ENCODE assay signal across 10 mouse cellular contexts in the genomic region with DNA sequence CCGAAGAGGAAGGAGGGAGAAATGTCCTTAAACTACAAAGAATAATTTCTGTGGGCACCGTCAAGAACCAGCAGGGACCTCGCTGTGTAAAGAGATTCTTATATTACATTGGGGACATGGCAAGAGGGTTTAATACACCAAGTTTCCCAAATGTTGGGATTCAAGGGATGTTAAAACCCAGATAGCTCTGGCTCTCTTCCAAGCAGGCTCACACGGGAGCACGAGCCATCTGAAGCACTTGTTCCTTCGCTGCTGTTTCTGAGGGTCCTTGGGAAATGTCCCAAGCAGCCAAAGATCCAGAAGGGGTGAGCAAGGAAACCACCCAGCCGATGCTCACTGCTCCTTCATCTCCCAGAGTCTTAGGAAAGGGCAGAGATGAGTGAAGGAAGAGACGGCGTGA.
A peak's percentile ranks its signal among the peaks of the same experiment; 100 is the strongest.
DNase-seq lines count a peak whose midpoint lies in the region; ATAC-seq lines count a peak whose summit lies in the region.
"Had no signal": no experiment of that assay in that cellular context is flagged by ENCODE, and none has a peak within 500 bp of the region (broad histone marks: within the 10 kb centered on the region; RNA-seq: fewer than 3 reads in every experiment).

No protein-coding gene starts in this region.

- H3K4me3 ChIP-seq in hindbrain, embryonic 16.5 days (ENCODE audit: low read length), result no peak overlapping the region
- no peak overlapping the region for H3K4me3 ChIP-seq in hindbrain, embryonic 12.5 days
- H3K4me3 ChIP-seq in midbrain, embryonic 10.5 days, result no peak overlapping the region
- H3K4me3 ChIP-seq in midbrain, embryonic 11.5 days (ENCODE audit: low read depth, low read length), result no peak overlapping the region
- no peak overlapping the region for H3K4me3 ChIP-seq in forebrain, embryonic 16.5 days (replicated peaks; ENCODE audit: low read length)
- no peak overlapping the region for H3K4me3 ChIP-seq in stomach, embryonic 15.5 days (replicated peaks)

- 0 out of 2 replicates have a peak overlapping the region, but pooled peaks have one; percentile 24 for H3K4me2 ChIP-seq in hindbrain, embryonic 16.5 days (ENCODE audit: low read length)
- H3K4me2 ChIP-seq in hindbrain, embryonic 12.5 days (replicated peaks), result no peak overlapping the region
- no peak overlapping the region for H3K4me2 ChIP-seq in midbrain, embryonic 11.5 days
- H3K4me2 ChIP-seq in forebrain, embryonic 16.5 days (ENCODE audit: low read length), result peak overlapping the region; percentile 41; the same call in 1 of the 2 replicates
- H3K4me2 ChIP-seq in stomach, embryonic 15.5 days, result peak overlapping the region; percentile 34

- H3K36me3 ChIP-seq in hindbrain, embryonic 16.5 days (ENCODE audit: control insufficient read depth, insufficient read depth, low read length), result no peaks in the 10 kb centered on the region
- no peaks in the 10 kb centered on the region for H3K36me3 ChIP-seq in hindbrain, embryonic 12.5 days
- no peaks in the 10 kb centered on the region for H3K36me3 ChIP-seq in midbrain, embryonic 10.5 days
- no peaks in the 10 kb centered on the region for H3K36me3 ChIP-seq in midbrain, embryonic 11.5 days (ENCODE audit: control insufficient read depth, insufficient read depth, low read length)
- no peaks in the 10 kb centered on the region for H3K36me3 ChIP-seq in forebrain, embryonic 16.5 days (ENCODE audit: control insufficient read depth, insufficient read depth)
- no peaks in the 10 kb centered on the region for H3K36me3 ChIP-seq in stomach, embryonic 15.5 days

- DNase-seq in midbrain, embryonic 10.5 days (ENCODE audit: low spot score), result no peak
- no peak for DNase-seq in midbrain, embryonic 11.5 days (ENCODE audit: low spot score, missing footprints)
- DNase-seq in adrenal gland, postnatal 10 days, result no peak
- DNase-seq: liver; right cerebral cortex, postnatal 4 days; thymus, adult 18-20 months had no signal

- peaks cover 7% of the 10 kb centered on the region for H3K4me1 ChIP-seq in hindbrain, embryonic 16.5 days (ENCODE audit: control insufficient read depth, insufficient read depth, low read depth, low read length)
- peaks cover 12% of the 10 kb centered on the region for H3K4me1 ChIP-seq in hindbrain, embryonic 12.5 days
- peaks cover 31% of the 10 kb centered on the region for H3K4me1 ChIP-seq in midbrain, embryonic 10.5 days
- H3K4me1 ChIP-seq in midbrain, embryonic 11.5 days (ENCODE audit: control insufficient read depth, insufficient read depth, low read length), result peaks cover 11% of the 10 kb centered on the region
- peaks cover 17% of the 10 kb centered on the region for H3K4me1 ChIP-seq in forebrain, embryonic 16.5 days (replicated peaks; ENCODE audit: control insufficient read depth, insufficient read depth, low read length)
- H3K4me1 ChIP-seq in stomach, embryonic 15.5 days, result peaks cover 15% of the 10 kb centered on the region

- no peak overlapping the region for H3K27ac ChIP-seq in hindbrain, embryonic 16.5 days (ENCODE audit: low read depth, low read length)
- H3K27ac ChIP-seq in hindbrain, embryonic 12.5 days, result no peak overlapping the region
- peak overlapping the region; percentile 9; the same call in 1 of the 2 replicates for H3K27ac ChIP-seq in midbrain, embryonic 10.5 days (replicated peaks)
- H3K27ac ChIP-seq in midbrain, embryonic 11.5 days (ENCODE audit: low read depth, low read length), result no peak overlapping the region
- no peak overlapping the region for H3K27ac ChIP-seq in forebrain, embryonic 16.5 days (ENCODE audit: low read length)
- peak overlapping the region; percentile 38; the same call in 1 of the 2 replicates for H3K27ac ChIP-seq in stomach, embryonic 15.5 days

- no peaks in the 10 kb centered on the region for H3K9me3 ChIP-seq in hindbrain, embryonic 16.5 days (ENCODE audit: control insufficient read depth, low read length)
- H3K9me3 ChIP-seq in hindbrain, embryonic 12.5 days (replicated peaks), result no peaks in the 10 kb centered on the region
- H3K9me3 ChIP-seq in midbrain, embryonic 10.5 days (replicated peaks), result no peaks in the 10 kb centered on the region
- H3K9me3 ChIP-seq in midbrain, embryonic 11.5 days (ENCODE audit: control insufficient read depth, low read length), result no peaks in the 10 kb centered on the region
- H3K9me3 ChIP-seq in forebrain, embryonic 16.5 days (ENCODE audit: control insufficient read depth, low read length), result no peaks in the 10 kb centered on the region
- no peaks in the 10 kb centered on the region for H3K9me3 ChIP-seq in stomach, embryonic 15.5 days

- H3K27me3 ChIP-seq in hindbrain, embryonic 16.5 days (replicated peaks; ENCODE audit: control insufficient read depth, insufficient read depth, low read length), result no peaks in the 10 kb centered on the region
- H3K27me3 ChIP-seq in hindbrain, embryonic 12.5 days, result peaks cover 4% of the 10 kb centered on the region; the same call in 1 of the 2 replicates
- peaks cover 73% of the 10 kb centered on the region for H3K27me3 ChIP-seq in midbrain, embryonic 10.5 days (ENCODE audit: low read depth, poor library complexity, severe bottlenecking)
- H3K27me3 ChIP-seq in midbrain, embryonic 11.5 days (ENCODE audit: control insufficient read depth, insufficient read depth, low read length), result peaks cover 2% of the 10 kb centered on the region
- no peaks in the 10 kb centered on the region for H3K27me3 ChIP-seq in forebrain, embryonic 16.5 days (replicated peaks; ENCODE audit: control insufficient read depth, insufficient read depth, low read length)
- no peaks in the 10 kb centered on the region for H3K27me3 ChIP-seq in stomach, embryonic 15.5 days (replicated peaks)

- WGBS in hindbrain, embryonic 16.5 days, result 59% methylated on average over 9 of the region's 9 CpGs
- 78% methylated on average over 9 of the region's 9 CpGs for WGBS in hindbrain, embryonic 12.5 days
- 84% methylated on average over 9 of the region's 9 CpGs for WGBS in midbrain, embryonic 10.5 days
- WGBS in midbrain, embryonic 11.5 days, result 79% methylated on average over 9 of the region's 9 CpGs
- WGBS in forebrain, embryonic 16.5 days, result 47% methylated on average over 9 of the region's 9 CpGs
- 53% methylated on average over 9 of the region's 9 CpGs for WGBS in stomach, embryonic 15.5 days

- H3K9ac ChIP-seq in hindbrain, embryonic 16.5 days (ENCODE audit: low read depth, low read length), result no peak overlapping the region
- H3K9ac ChIP-seq in hindbrain, embryonic 12.5 days, result no peak overlapping the region
- H3K9ac ChIP-seq in midbrain, embryonic 11.5 days (ENCODE audit: low read length), result no peak overlapping the region
- no peak overlapping the region; the same call in 1 of the 2 replicates for H3K9ac ChIP-seq in forebrain, embryonic 16.5 days (replicated peaks; ENCODE audit: low read depth, low read length)
- no peak overlapping the region for H3K9ac ChIP-seq in stomach, embryonic 15.5 days

- no peak for ATAC-seq in hindbrain, embryonic 16.5 days
- ATAC-seq in hindbrain, embryonic 12.5 days (ENCODE audit: low FRiP score), result no peak
- ATAC-seq in midbrain, embryonic 11.5 days (ENCODE audit: low FRiP score), result no peak
- no peak for ATAC-seq in forebrain, embryonic 16.5 days
- ATAC-seq in stomach, embryonic 15.5 days (ENCODE audit: insufficient read depth, low FRiP score, low read depth), result no peak

Comparison
In these comparisons a context has a peak if more than half of its experiments do, and no peak if none do; other contexts are left out.
1. H3K27ac ChIP-seq: peak in midbrain, embryonic 10.5 days (single experiment) and stomach, embryonic 15.5 days (single experiment); none in hindbrain, embryonic 16.5 days (single experiment), hindbrain, embryonic 12.5 days (single experiment), midbrain, embryonic 11.5 days (single experiment) and forebrain, embryonic 16.5 days (single experiment).
2. H3K4me2 ChIP-seq: peak in hindbrain, embryonic 16.5 days (single experiment), forebrain, embryonic 16.5 days (single experiment) and stomach, embryonic 15.5 days (single experiment); none in hindbrain, embryonic 12.5 days (single experiment) and midbrain, embryonic 11.5 days (single experiment).